Mouse (Mus musculus): Measurements from ENCODE around the gene Efna4.

Gene Efna4

GRCm38 (mm10) chr3:89331561-89331960 is 6.3 kb downstream of the Efna4 start:
- no peak for DNase-seq (ENCODE audit: low spot score in 2 of 2)

DNA sequence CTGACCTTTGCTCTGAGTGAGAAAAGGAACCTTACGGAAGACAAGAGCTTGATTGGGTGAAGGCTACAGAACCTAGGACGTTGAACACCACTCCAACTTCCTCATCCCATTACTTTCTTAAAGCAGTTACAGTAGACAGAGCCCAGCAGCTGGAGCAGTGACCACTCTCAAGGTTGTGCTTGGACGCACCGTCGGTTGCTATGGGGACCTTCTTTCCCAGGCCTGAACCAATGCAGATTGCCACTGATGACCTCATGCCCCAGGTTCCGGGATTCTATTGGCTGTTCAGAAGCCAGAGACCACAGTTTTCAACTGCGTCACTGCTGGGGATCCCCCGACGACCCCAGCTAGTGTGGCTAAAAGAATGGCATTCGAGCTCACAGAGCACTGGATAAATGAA is 6.9 kb downstream of the Efna4 start:
- DNase-seq (ENCODE audit: low spot score in 2 of 2), result no peak

DNA sequence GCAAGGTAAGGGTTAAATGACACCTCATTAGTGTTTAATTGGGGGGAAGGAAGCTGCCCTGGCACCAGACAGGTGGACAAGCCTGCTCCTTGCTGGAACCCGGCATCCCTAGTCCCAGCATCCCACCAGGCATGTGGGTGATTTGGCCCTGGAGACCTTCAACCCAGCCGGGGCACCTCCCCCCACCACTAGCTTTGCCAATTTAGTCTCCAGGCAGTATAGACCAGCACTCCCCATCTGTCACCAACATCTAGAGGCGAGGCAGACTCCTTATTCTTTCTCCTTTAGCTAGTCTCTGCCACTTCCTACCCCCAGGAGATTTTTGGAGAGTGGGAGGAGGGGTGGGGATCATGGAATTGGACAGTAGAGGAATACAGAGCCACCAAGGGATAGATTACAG is 7.5 kb downstream of the Efna4 start:
- DNase-seq (ENCODE audit: low spot score in 2 of 2), result no peak

DNA sequence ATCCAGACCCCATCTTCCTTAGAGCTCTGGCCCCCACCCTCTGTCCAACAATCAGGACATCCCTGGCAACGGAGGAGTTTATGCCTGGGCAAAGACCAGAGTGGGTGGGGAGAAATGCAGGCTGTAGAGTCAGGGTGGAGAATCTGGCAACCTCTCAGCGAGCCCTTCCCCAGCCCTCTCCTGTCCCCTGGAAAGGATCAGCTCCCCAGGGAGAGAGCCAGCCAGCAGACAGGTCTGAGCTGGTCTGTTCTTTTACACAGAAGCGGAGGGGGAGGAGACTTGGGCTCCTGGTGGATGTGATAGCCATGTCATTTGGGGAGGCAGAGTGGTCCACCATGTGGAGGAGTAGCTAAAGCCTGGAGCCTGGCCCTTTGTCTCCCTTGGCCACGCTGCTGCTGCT is 9.2 kb downstream of the Efna4 start:
- no peak for DNase-seq (ENCODE audit: low spot score in 2 of 2)

DNA sequence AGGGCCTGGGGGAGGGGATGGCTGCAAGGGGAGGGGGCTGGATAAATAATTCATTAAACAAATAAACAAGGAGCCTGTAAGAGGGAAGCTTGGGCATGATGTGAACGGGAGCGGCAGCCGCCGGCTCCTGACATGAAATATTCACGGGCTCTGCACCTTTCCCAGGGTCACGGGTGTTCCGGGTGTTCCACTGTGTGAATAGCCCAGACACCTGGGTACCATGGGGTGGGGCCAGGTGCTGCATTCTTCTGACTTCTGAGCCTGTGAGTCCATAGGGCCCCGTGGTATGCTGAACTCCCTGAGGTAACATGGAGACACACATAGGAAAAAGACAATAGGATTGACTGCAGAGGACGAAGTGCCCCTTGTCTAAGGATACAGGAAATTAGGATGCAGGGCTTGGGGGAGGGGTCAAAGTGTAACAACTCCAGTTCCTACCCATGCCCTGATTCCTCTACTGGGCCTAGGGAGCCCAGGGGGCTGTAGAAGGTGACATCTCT is 10.4 kb downstream of the Efna4 start:
- DNase-seq (ENCODE audit: low spot score in 2 of 2), result no peak

- DNase-seq (ENCODE audit: low spot score in 2 of 2), result no peak
Observed at GRCm38 (mm10) chr3:89325882-89326281, 11.9 kb downstream of the Efna4 start.

- DNase-seq (ENCODE audit: low spot score in 2 of 2), result peak; percentile 88 to 89
Observed at GRCm38 (mm10) chr3:89322514-89323165, 15.2 kb downstream of the Efna4 start, which contains the start of gene Efna3. Gene Efna3, minus strand, starts transcription at chr3:89322965.

GRCm38 (mm10) chr3:89322131-89322500 is 15.7 kb downstream of the Efna4 start:
- DNase-seq (ENCODE audit: low spot score in 2 of 2), result peak in 1 of 2 experiments; percentile 43

- peak in 1 of 2 experiments; percentile 52 for DNase-seq (ENCODE audit: low spot score in 2 of 2)
Observed at GRCm38 (mm10) chr3:89321183-89322130, 16.4 kb downstream of the Efna4 start.

GRCm38 (mm10) chr3:89320581-89321182 is 17.1 kb downstream of the Efna4 start:
- DNase-seq (ENCODE audit: low spot score in 2 of 2), result peak in 1 of 2 experiments; percentile 44

GRCm38 (mm10) chr3:89319591-89320350 is 18.1 kb downstream of the Efna4 start:
- DNase-seq (ENCODE audit: low spot score in 2 of 2), result no peak

GRCm38 (mm10) chr3:89318971-89319590 is 18.7 kb downstream of the Efna4 start:
- DNase-seq (ENCODE audit: low spot score in 2 of 2), result no peak

GRCm38 (mm10) chr3:89318316-89318715 is 19.5 kb downstream of the Efna4 start:
- DNase-seq (ENCODE audit: low spot score in 2 of 2), result no peak

DNA sequence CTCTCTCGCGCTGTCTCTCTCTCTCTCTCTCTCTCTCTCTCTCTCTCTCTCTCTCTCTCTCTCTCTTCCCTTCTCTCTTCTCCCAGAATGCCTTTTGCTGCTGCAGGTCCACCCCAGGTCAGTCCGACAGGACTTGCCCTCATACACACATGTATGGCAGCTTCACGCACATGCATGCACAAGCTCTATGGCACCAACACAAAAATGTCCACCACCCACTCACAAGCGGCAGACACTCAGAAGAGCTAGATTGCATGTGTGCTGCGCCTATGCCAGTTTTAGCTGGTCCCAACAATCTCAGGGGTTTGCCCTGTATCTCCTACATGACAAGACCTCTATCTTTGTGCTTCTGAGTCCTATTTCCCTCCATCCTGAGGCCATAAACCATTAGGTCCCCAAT is 20.6 kb downstream of the Efna4 start:
- DNase-seq (ENCODE audit: low spot score in 2 of 2), result peak in 1 of 2 experiments; percentile 48

DNA sequence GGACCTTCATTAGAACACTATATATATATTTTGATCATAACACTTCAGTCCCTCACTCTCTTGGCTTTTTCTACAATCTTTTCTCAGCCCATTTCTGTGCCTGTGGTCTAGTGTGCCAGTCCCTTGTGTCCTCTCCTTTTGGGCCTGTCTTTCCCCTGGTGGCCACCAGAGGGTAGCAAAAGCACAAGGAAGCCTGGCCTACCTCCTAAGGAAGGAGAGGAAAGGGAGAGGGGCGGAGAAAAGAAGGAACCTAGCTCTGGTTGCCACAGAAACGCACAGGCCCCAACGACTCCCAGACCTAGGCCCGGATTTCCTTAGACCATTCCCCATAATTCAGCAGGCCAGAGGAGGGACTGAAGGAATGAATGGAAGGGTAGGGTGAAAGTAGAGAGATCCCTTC is 21.0 kb downstream of the Efna4 start:
- DNase-seq (ENCODE audit: low spot score in 2 of 2), result peak; percentile 85 to 92

GRCm38 (mm10) chr3:89315930-89316831 is 21.6 kb downstream of the Efna4 start:
- DNase-seq (ENCODE audit: low spot score in 2 of 2), result no peak

DNA sequence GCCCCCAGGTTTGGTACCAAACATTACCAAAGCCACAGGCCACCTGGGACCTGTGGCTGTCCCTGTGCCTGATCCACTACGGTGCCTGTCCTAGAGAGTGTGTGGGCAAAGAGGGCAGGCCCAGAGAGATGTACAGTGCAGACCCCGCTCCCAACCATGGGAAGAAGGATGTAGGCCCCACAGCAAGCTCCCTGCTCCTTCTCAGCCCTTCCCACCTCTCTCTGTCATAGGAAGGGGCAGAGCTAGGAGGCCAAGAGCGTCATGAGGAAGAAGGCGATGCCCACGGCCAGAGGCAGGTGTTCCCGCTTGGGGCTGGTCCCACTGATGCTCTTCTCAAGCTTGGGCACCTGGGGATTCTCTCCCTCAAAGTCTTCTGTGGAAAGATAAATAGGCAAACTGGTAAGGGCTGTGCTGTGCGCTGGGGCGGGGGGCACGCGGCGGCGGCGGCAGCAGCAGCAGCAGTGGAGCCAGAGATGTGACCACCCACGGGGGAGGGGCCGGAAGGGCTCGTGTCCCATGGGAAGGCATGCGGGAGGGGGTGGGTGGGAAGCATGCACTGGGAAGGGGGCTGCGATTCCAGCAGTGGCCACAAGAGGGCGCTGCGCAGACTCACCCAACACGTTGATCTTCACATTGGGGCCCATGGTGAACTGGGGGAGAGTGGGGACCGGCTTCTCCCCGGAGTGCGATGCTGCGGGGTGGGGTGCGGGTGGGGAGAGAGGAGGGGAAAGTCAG is 22.5 kb downstream of the Efna4 start:
- peak; percentile 79 to 80 for DNase-seq (ENCODE audit: low spot score in 2 of 2)

DNA sequence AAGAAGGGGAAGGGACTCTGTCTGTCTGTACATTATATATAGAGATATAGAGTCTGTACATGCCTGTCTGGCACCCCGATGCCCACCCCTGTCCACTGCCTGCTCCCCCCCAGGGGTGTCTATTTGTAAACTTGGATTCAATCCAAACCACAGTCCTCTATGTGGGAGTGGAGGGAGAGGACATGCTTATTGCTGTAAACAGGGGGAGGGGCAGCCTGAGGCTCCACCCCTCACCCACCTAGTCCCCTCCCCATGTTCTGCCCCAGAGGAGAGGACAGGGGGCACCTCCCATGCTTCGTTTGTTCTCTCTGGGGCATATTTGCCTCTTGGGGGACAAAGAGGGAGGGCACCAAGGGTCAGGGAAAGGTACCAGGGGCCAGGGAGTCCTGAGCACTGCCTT is 23.0 kb downstream of the Efna4 start:
- DNase-seq (ENCODE audit: low spot score in 2 of 2), result no peak

- DNase-seq (ENCODE audit: low spot score in 2 of 2), result no peak
Observed at GRCm38 (mm10) chr3:89314340-89314739, 23.5 kb downstream of the Efna4 start.

Data from frontal cortex, postnatal 36 days (tissue).